Comparison of ENCODE assay signal across 29 mouse cellular contexts in the genomic region with DNA sequence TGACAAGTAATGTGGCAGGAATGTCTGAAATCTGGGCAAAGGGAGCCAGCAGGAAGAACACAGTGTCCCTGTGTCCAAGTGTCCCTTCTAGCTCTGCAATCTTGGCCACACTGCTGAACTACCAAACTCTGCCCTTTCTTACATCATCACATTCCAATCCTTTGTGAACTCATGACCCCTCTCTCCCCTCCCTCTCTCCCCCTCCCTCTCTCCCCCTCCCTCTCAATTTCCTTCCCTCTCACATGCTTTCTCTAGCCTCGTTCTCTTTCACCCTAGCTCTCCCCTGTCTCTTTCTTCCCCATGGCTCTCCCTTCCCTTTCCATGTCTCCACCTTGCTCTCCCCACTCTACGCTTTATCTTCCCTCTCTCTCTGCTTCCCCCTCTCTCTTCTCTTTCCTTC. TPM values are rescaled to one million over a fixed set of nuclear protein-coding genes. Genes with fewer than 3 reads are reported as not detected.
DNase-seq lines count a peak whose midpoint lies in the region; ATAC-seq and TF ChIP-seq lines count a peak whose summit lies in the region.
"Had no signal": no experiment of that assay in that cellular context is flagged by ENCODE, and none has a peak within 500 bp of the region (broad histone marks: within the 10 kb centered on the region; RNA-seq: fewer than 3 reads in every experiment).

A gene (minus strand): TSS at position 101 of the 400 bp plus-strand sequence.

- WGBS in liver, adult 2 months, result 64% methylated on average over 2 of the region's 2 CpGs
- 50% methylated on average over 2 of the region's 2 CpGs for WGBS in liver, embryonic 11.5 days

- H3K79me2 ChIP-seq in liver, adult 2 months (ENCODE audit: control insufficient read depth, insufficient read depth, low read length), result no peaks in the 10 kb centered on the region

- H3K27ac ChIP-seq in liver, adult 2 months (replicated peaks; ENCODE audit: insufficient read depth, low read depth, low read length), result no peak within 1 kb of the TSS
- H3K27ac ChIP-seq in liver, embryonic 11.5 days (ENCODE audit: low read depth, low read length), result no peak within 1 kb of the TSS
- H3K27ac ChIP-seq: embryonic facial prominence, embryonic 13.5 days; embryonic facial prominence, embryonic 15.5 days; forebrain, embryonic 13.5 days; forebrain, embryonic 15.5 days had no signal

- no peaks in the 10 kb centered on the region for H3K4me1 ChIP-seq in liver, adult 2 months (ENCODE audit: control insufficient read depth, insufficient read depth, low read length)
- H3K4me1 ChIP-seq in liver, embryonic 11.5 days (replicated peaks; ENCODE audit: control insufficient read depth, insufficient read depth, low read length), result no peaks in the 10 kb centered on the region
- H3K4me1 ChIP-seq: embryonic facial prominence, embryonic 13.5 days; embryonic facial prominence, embryonic 15.5 days; forebrain, embryonic 13.5 days; forebrain, embryonic 15.5 days had no signal

- no peaks in the 10 kb centered on the region for H3K9me3 ChIP-seq in liver, embryonic 11.5 days (ENCODE audit: control insufficient read depth, low read length)
- H3K9me3 ChIP-seq: embryonic facial prominence, embryonic 13.5 days; embryonic facial prominence, embryonic 15.5 days; forebrain, embryonic 13.5 days; forebrain, embryonic 15.5 days had no signal

- H3K4me2 ChIP-seq in liver, embryonic 11.5 days, result no peak within 1 kb of the TSS
- H3K4me2 ChIP-seq: embryonic facial prominence, embryonic 13.5 days; embryonic facial prominence, embryonic 15.5 days; forebrain, embryonic 13.5 days; forebrain, embryonic 15.5 days had no signal

- no peak for ATAC-seq in liver, embryonic 11.5 days (replicated peaks; ENCODE audit: low FRiP score)
- ATAC-seq: forebrain, embryonic 13.5 days; forebrain, embryonic 15.5 days; forebrain, postnatal 0 days; Patski had no signal

- DNase-seq in liver, adult 2 months (ENCODE audit: extremely low read depth, low read depth, low spot score), result peak; percentile 2
- DNase-seq in liver, embryonic 11.5 days (ENCODE audit: low spot score), result no peak
- peak; percentile 67 for DNase-seq in Muller cell, postnatal 12 days (ENCODE audit: inconsistent ontology term)
- DNase-seq in ZHBTc4 (ENCODE audit: low read depth, low spot score), result peak; percentile 0
- no peak for DNase-seq in urinary bladder, postnatal 10 days (ENCODE audit: low spot score)
- DNase-seq: adrenal gland, adult 2 months; adrenal gland, postnatal 10 days; adrenal gland, postnatal 25 days; cerebellum, adult 11 months; cerebellum, adult 18-20 months; cerebellum, adult 8-10 months; cerebellum, adult 9-11 months; cerebellum, postnatal 14 days; cerebellum, postnatal 36 days; embryo, embryonic 11 days; forebrain, postnatal 0 days had no signal

- no peak within 1 kb of the TSS for H3K4me3 ChIP-seq in liver, adult 2 months (ENCODE audit: insufficient read depth, low read depth, low read length)
- no peak within 1 kb of the TSS for H3K4me3 ChIP-seq in liver, embryonic 11.5 days (ENCODE audit: low read depth, low read length)
- H3K4me3 ChIP-seq: embryonic facial prominence, embryonic 13.5 days; embryonic facial prominence, embryonic 15.5 days; forebrain, embryonic 13.5 days; forebrain, embryonic 15.5 days had no signal

- TF ChIP-seq CTCF in liver, adult 2 months (IDR thresholded peaks at IDR 0.05; ENCODE audit: low read depth, low read length), result no peak

- H3K36me3 ChIP-seq in liver, adult 2 months (ENCODE audit: control insufficient read depth, insufficient read depth, low read length), result no peaks in the 10 kb centered on the region
- no peaks in the 10 kb centered on the region for H3K36me3 ChIP-seq in liver, embryonic 11.5 days (ENCODE audit: control insufficient read depth, insufficient read depth, low read length)
- H3K36me3 ChIP-seq: embryonic facial prominence, embryonic 13.5 days; embryonic facial prominence, embryonic 15.5 days; forebrain, embryonic 15.5 days had no signal

- no peak within 1 kb of the TSS for H3K9ac ChIP-seq in liver, adult 2 months (ENCODE audit: low read depth, low read length)
- no peak within 1 kb of the TSS for H3K9ac ChIP-seq in liver, embryonic 11.5 days (ENCODE audit: low read depth, low read length)
- H3K9ac ChIP-seq: embryonic facial prominence, embryonic 13.5 days; embryonic facial prominence, embryonic 15.5 days; forebrain, embryonic 13.5 days; forebrain, embryonic 15.5 days; forebrain, postnatal 0 days had no signal

- TF ChIP-seq POLR2A in liver, adult 2 months (IDR thresholded peaks at IDR 0.05; ENCODE audit: extremely low read depth, insufficient read depth, low read length), result no peak

- no peaks in the 10 kb centered on the region for H3K27me3 ChIP-seq in liver, adult 2 months (ENCODE audit: control insufficient read depth, insufficient read depth, low read length)
- no peaks in the 10 kb centered on the region for H3K27me3 ChIP-seq in liver, embryonic 11.5 days (replicated peaks; ENCODE audit: control insufficient read depth, insufficient read depth, low read length)
- H3K27me3 ChIP-seq: embryonic facial prominence, embryonic 13.5 days; embryonic facial prominence, embryonic 15.5 days; forebrain, embryonic 13.5 days; forebrain, embryonic 15.5 days had no signal

RNA-seq across cellular contexts. Expression of the gene that starts here (rescaled TPM):
- total RNA-seq in liver, adult 2 months (2014; rRNA removed), result not detected in 2 replicates
- not detected in 2 replicates for polyA plus RNA-seq in liver, adult 2 months (2012; rRNA removed)
- polyA plus RNA-seq in liver, embryonic 11.5 days (2014; fragmentation: Nextera tagmentation; extraction: Ambion mirVana), result not detected in 2 replicates
- total RNA-seq: adrenal gland, adult 2 months; adrenal gland, postnatal 10 days; adrenal gland, postnatal 25 days; adrenal gland, postnatal 4 days; common myeloid progenitor, adult 5-6 weeks; ES-E14; forebrain, postnatal 0 days; MEL had no signal
- polyA plus RNA-seq: adrenal gland, adult 2 months; brain, embryonic 14.5 days; C2C12; embryonic facial prominence, embryonic 11.5 days; embryonic facial prominence, embryonic 13.5 days; embryonic facial prominence, embryonic 15.5 days; forebrain, embryonic 11.5 days; forebrain, embryonic 13.5 days; forebrain, embryonic 15.5 days; forebrain, postnatal 0 days; Patski had no signal

Comparison
In these comparisons a context has a peak if more than half of its experiments do, and no peak if none do; other contexts are left out.
1. Peak in DNase-seq in liver, adult 2 months; RNA of the gene not detected or under 1 TPM.
2. DNase-seq: peak in Muller cell, postnatal 12 days (single experiment) and ZHBTc4 (single experiment); none in liver, embryonic 11.5 days (single experiment) and urinary bladder, postnatal 10 days (single experiment).